Mouse (Mus musculus) liver, postnatal 0 days (tissue): Measurements from ENCODE around the gene Snrnp27.

Experiments used
- CTCF ChIP-seq: sonication (generic); IDR thresholded peaks from 2 replicates; pipeline ENCODE4 v1.5.1; 2016; ENCODE audit warnings: antibody characterized with exemption, low read depth
- EP300 ChIP-seq: IDR thresholded peaks from 2 replicates; pipeline ENCODE4 v1.6.1; 2016; ENCODE audit warnings: antibody characterized with exemption, low read depth, mild to moderate bottlenecking

DNA sequence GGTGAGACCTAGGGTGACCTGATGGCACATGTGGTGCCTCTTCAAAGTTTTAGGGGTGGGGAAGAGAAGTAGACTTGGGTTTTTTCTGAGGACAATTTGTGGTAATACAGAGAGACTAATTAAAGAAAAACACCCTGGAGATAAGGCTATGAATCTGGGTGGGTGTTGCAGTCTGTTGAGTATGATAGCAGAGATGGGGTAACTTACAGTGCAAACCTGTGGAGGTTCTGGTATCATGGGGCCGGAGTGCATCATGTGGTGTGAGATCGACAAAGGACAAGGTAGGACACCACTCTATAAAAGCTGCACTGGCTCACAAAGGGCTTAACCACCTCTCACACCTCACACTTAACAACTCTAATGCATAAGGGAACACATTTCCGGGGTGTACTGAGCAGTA, 5.3 kb upstream of the Snrnp27 start:
- TF ChIP-seq EP300 (no peak; the same call in 1 of the 2 replicates), CTCF (no peak)
